Mouse (Mus musculus): ENCODE data around the gene Orai2. TPM values are rescaled to one million over a fixed set of nuclear protein-coding genes. Genes with fewer than 3 reads are reported as not detected.
"Not testable (repeated sequence)": the region's sequence is repeated elsewhere in the genome, so short reads cannot be mapped to it uniquely, and the experiment has no call there.

Gene Orai2
- polyA plus RNA-seq, 1 experiment = 0.10 TPM

- Histone ChIP-seq H3K4me3 (replicated peaks) (peak within 1 kb of the TSS; percentile 78), H3K9me3 (ENCODE audit: control insufficient read depth, low read length) (no peaks in the 10 kb centered on the region), H3K4me1 (ENCODE audit: control insufficient read depth) (peaks cover 37% of the 10 kb centered on the region), H3K36me3 (ENCODE audit: control insufficient read depth) (peaks cover 29% of the 10 kb centered on the region), H3K27me3 (ENCODE audit: control insufficient read depth) (no peaks in the 10 kb centered on the region)
- TF ChIP-seq GATA1 (IDR thresholded peaks at IDR 0.05; ENCODE audit: low read length) (no peak), TAL1 (IDR thresholded peaks at IDR 0.05; ENCODE audit: low read length) (no peak)
Measured at GRCm38 (mm10) chr5:136115891-136116783, 54.4 kb downstream of the Orai2 start, which contains the start of gene Polr2j. TSS of gene Polr2j (plus strand) at chr5:136116631.

GRCm38 (mm10) chr5:136113546-136113945 lies 57.0 kb downstream of the Orai2 start:
- peaks cover 29% of the 10 kb centered on the region for H3K4me1 ChIP-seq (ENCODE audit: control insufficient read depth)
- not testable (repeated sequence) for H3K36me3 ChIP-seq (ENCODE audit: control insufficient read depth); H3K4me3 ChIP-seq (replicated peaks); H3K9me3 ChIP-seq (ENCODE audit: control insufficient read depth, low read length); H3K27me3 ChIP-seq (ENCODE audit: control insufficient read depth)

- H3K27me3 ChIP-seq (ENCODE audit: control insufficient read depth) = no peaks in the 10 kb centered on the region; the same call in 1 of the 2 replicates
- no peak overlapping the region for H3K4me3 ChIP-seq (replicated peaks)
- H3K4me1 ChIP-seq (ENCODE audit: control insufficient read depth) = peaks cover 2% of the 10 kb centered on the region
- H3K9me3 ChIP-seq (ENCODE audit: control insufficient read depth, low read length) = peaks cover 4% of the 10 kb centered on the region
- H3K36me3 ChIP-seq (ENCODE audit: control insufficient read depth) = no peaks in the 10 kb centered on the region
- TF ChIP-seq TAL1 (IDR thresholded peaks at IDR 0.05; ENCODE audit: low read length) (no peak), GATA1 (IDR thresholded peaks at IDR 0.05; ENCODE audit: low read length) (no peak)
Measured at GRCm38 (mm10) chr5:136109042-136109441, 61.5 kb downstream of the Orai2 start.

- no peak overlapping the region for H3K4me3 ChIP-seq (replicated peaks)
- H3K27me3 ChIP-seq (ENCODE audit: control insufficient read depth) = no peaks in the 10 kb centered on the region; the same call in 1 of the 2 replicates
- H3K4me1 ChIP-seq (ENCODE audit: control insufficient read depth) = peaks cover 2% of the 10 kb centered on the region
- no peaks in the 10 kb centered on the region for H3K36me3 ChIP-seq (ENCODE audit: control insufficient read depth)
- no peak for TF ChIP-seq TAL1 (IDR thresholded peaks at IDR 0.05; ENCODE audit: low read length)
- no peak for TF ChIP-seq GATA1 (IDR thresholded peaks at IDR 0.05; ENCODE audit: low read length)
- H3K9me3 ChIP-seq (ENCODE audit: control insufficient read depth, low read length) = peaks cover 4% of the 10 kb centered on the region
Measured at GRCm38 (mm10) chr5:136108486-136108885, 62.0 kb downstream of the Orai2 start.

GRCm38 (mm10) chr5:136104511-136104910 lies 66.0 kb downstream of the Orai2 start:
- Histone ChIP-seq H3K27me3 (ENCODE audit: control insufficient read depth) (no peaks in the 10 kb centered on the region; the same call in 1 of the 2 replicates), H3K9me3 (ENCODE audit: control insufficient read depth, low read length) (peaks cover 4% of the 10 kb centered on the region), H3K4me1 (ENCODE audit: control insufficient read depth) (peaks cover 8% of the 10 kb centered on the region), H3K4me3 (replicated peaks) (no peak overlapping the region), H3K36me3 (ENCODE audit: control insufficient read depth) (no peaks in the 10 kb centered on the region)
- TF ChIP-seq GATA1 (IDR thresholded peaks at IDR 0.05; ENCODE audit: low read length) (no peak), TAL1 (IDR thresholded peaks at IDR 0.05; ENCODE audit: low read length) (no peak)

GRCm38 (mm10) chr5:136102099-136102820 lies 68.3 kb downstream of the Orai2 start:
- Histone ChIP-seq H3K4me3 (replicated peaks) (peak overlapping the region; percentile 27), H3K9me3 (ENCODE audit: control insufficient read depth, low read length) (peaks cover 4% of the 10 kb centered on the region), H3K4me1 (ENCODE audit: control insufficient read depth) (peaks cover 8% of the 10 kb centered on the region), H3K36me3 (ENCODE audit: control insufficient read depth) (no peaks in the 10 kb centered on the region), H3K27me3 (ENCODE audit: control insufficient read depth) (no peaks in the 10 kb centered on the region; the same call in 1 of the 2 replicates)
- TF ChIP-seq GATA1 (IDR thresholded peaks at IDR 0.05; ENCODE audit: low read length) (no peak), TAL1 (IDR thresholded peaks at IDR 0.05; ENCODE audit: low read length) (no peak)

GRCm38 (mm10) chr5:136098536-136098935 lies 72.0 kb downstream of the Orai2 start:
- Histone ChIP-seq H3K9me3 (ENCODE audit: control insufficient read depth, low read length) (no peaks in the 10 kb centered on the region), H3K36me3 (ENCODE audit: control insufficient read depth) (no peaks in the 10 kb centered on the region), H3K27me3 (ENCODE audit: control insufficient read depth) (peaks cover 5% of the 10 kb centered on the region), H3K4me1 (ENCODE audit: control insufficient read depth) (peaks cover 8% of the 10 kb centered on the region), H3K4me3 (replicated peaks) (no peak overlapping the region)
- no peak for TF ChIP-seq GATA1 (IDR thresholded peaks at IDR 0.05; ENCODE audit: low read length)
- TF ChIP-seq TAL1 (IDR thresholded peaks at IDR 0.05; ENCODE audit: low read length) = no peak

Other genes starting within 250 kb of the Orai2 start
- 5.0 and 5.6 TPM in 2 replicates for gene Ywhag, start 236.1 kb downstream of the Orai2 start, polyA plus RNA-seq (2012)
- 0.03 and 0.27 TPM in 2 replicates for gene Ssc4d, start 196.2 kb downstream of the Orai2 start, polyA plus RNA-seq (2012)
- not detected in 2 replicates for gene Zp3, start 190.6 kb downstream of the Orai2 start, polyA plus RNA-seq (2012)
- 0.84 and 0.97 TPM in 2 replicates for gene Dtx2, start 175.9 kb downstream of the Orai2 start, polyA plus RNA-seq (2012)
- not detected in 2 replicates for gene Upk3b, start 132.2 kb downstream of the Orai2 start, polyA plus RNA-seq (2012)
- gene Upk3bl, start 116.2 kb downstream of the Orai2 start, polyA plus RNA-seq (2012) = not detected in 2 replicates
- gene Rasa4, start 86.8 kb downstream of the Orai2 start, polyA plus RNA-seq (2012) = 0.04 TPM in 2 replicates
- 9.9 and 12.2 TPM in 2 replicates for gene Polr2j, start 54.1 kb downstream of the Orai2 start, polyA plus RNA-seq (2012)
- 17.9 and 18.0 TPM in 2 replicates for gene Lrwd1, start 34.6 kb downstream of the Orai2 start, polyA plus RNA-seq (2012)
- 4.8 and 5.1 TPM in 2 replicates for gene Alkbh4, start 34.6 kb downstream of the Orai2 start, polyA plus RNA-seq (2012)
- 7.3 and 7.9 TPM in 2 replicates for gene Prkrip1, start 28.2 kb upstream of the Orai2 start, polyA plus RNA-seq (2012)
- 0.03 and 0.05 TPM in 2 replicates for gene Sh2b2, start 75.8 kb upstream of the Orai2 start, polyA plus RNA-seq (2012)

Measured in erythroblast, embryonic 14.5 days (primary cell).